Mouse (Mus musculus): ENCODE measurements around the gene Fmo1.

DNA sequence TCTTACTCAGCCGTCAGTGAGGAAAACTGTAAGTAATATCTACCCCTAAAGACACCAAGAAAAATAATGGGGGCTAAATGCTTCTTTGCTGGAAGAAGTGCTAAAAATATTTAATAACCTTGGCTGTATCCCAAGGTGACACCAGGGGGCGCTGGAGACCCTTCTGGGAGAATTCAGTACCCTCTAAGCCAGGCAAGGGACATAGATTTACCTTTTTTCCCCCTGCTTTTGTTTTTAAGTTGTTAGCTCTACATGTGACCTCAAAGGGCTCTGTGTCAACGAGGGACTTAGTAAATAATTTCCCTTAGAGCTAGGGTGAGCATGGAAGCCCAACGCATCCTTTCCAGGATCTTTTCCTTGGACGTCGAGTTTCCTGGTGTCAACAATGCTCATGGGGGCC is 29.5 kb upstream of the Fmo1 start:
- no peak for TF ChIP-seq TAL1 (IDR thresholded peaks at IDR 0.05; ENCODE audit: low read length)
- no peak for TF ChIP-seq GATA1 (IDR thresholded peaks at IDR 0.05; ENCODE audit: low read length)

Data from erythroblast, embryonic 14.5 days (primary cell).